Mouse (Mus musculus) stomach, postnatal 0 days (tissue): ENCODE measurements around the gene Tcirg1. TPM values are rescaled to one million over a fixed set of nuclear protein-coding genes. Genes with fewer than 3 reads are reported as not detected.

Source experiments
- ATAC-seq: fragments of 200-750 bp; cut with Nextera tagmentation; 2 replicates; pipeline ENCODE4 v1.8.0; 2017; ENCODE audit not compliant: low FRiP score, low TSS enrichment
- DNase-seq: peaks from one replicate; pipeline ENCODE4 v3.0.0-alpha.2; 2016; ENCODE audit warnings: low spot score
- H3K27ac ChIP-seq: fragments of 300-500 bp; sonication (generic); replicated peaks from 2 replicates; pipeline ENCODE4 v1.5.1; 2014; ENCODE audit warnings: mild to moderate bottlenecking, control low read depth
- H3K27me3 ChIP-seq: fragments of 300-500 bp; sonication (generic); 2 replicates; pipeline ENCODE4 v1.6.1; 2014; ENCODE audit warnings: low read length; ENCODE audit not compliant: control insufficient read depth, insufficient read depth
- H3K36me3 ChIP-seq: fragments of 300-500 bp; sonication (generic); 2 replicates; pipeline ENCODE4 v1.6.1; 2014; ENCODE audit warnings: low read length, mixed read lengths; ENCODE audit not compliant: control insufficient read depth, insufficient read depth
- H3K4me1 ChIP-seq: fragments of 300-500 bp; sonication (generic); replicated peaks from 2 replicates; pipeline ENCODE4 v1.6.1; 2014; ENCODE audit warnings: antibody characterized with exemption; ENCODE audit not compliant: control insufficient read depth, insufficient read depth
- H3K4me2 ChIP-seq: fragments of 300-500 bp; sonication (generic); replicated peaks from 2 replicates; pipeline ENCODE4 v1.6.1; 2014; ENCODE audit warnings: low read depth, mild to moderate bottlenecking, control low read depth, moderate library complexity
- H3K4me3 ChIP-seq: fragments of 300-500 bp; sonication (generic); 2 replicates; pipeline ENCODE4 v1.5.1; 2014; ENCODE audit warnings: low read depth, low read length, control low read depth
- H3K9ac ChIP-seq: fragments of 300-500 bp; sonication (generic); 2 replicates; pipeline ENCODE4 v1.6.1; 2014; ENCODE audit warnings: mild to moderate bottlenecking, low read length, control low read depth, mixed read lengths
- H3K9me3 ChIP-seq: fragments of 300-500 bp; sonication (generic); 2 replicates; pipeline ENCODE4 v1.6.1; 2016; ENCODE audit warnings: low read length; ENCODE audit not compliant: control insufficient read depth
- CTCF ChIP-seq: IDR thresholded peaks from 2 replicates; pipeline ENCODE4 v1.5.1; 2016; ENCODE audit warnings: antibody characterized with exemption, low read depth, mild to moderate bottlenecking, moderate library complexity
- EP300 ChIP-seq: optimal IDR thresholded peaks from 2 replicates; pipeline ENCODE3; 2016; ENCODE audit warnings: antibody characterized with exemption
- WGBS: fragments of 180-500 bp; shearing (Covaris S2); extraction: QIAGEN DNeasy Blood & Tissue Kit; methylation state at CpG from one replicate; pipeline ENCODE4 v1.1.7; 2014; 5-methylcytosine and 5-hydroxymethylcytosine counted together
- polyA plus RNA-seq: library from polyadenylated mRNA; unstranded; fragments of >200 nt; fragmentation: Nextera tagmentation; extraction: Ambion mirVana; gene quantifications from 2 replicates; pipeline ENCODE4 v1.2.1, GENCODE M21; 2015

Gene Tcirg1
- polyA plus RNA-seq, 1 experiment from 2014 or later, result 17.4 TPM

GRCm38 (mm10) chr19:3935896-3936850 is 29.2 kb upstream of the Tcirg1 start:
- Histone ChIP-seq H3K36me3 (no peaks in the 10 kb centered on the region), H3K9ac (peak overlapping the region; percentile 68), H3K27me3 (no peaks in the 10 kb centered on the region), H3K9me3 (no peaks in the 10 kb centered on the region), H3K4me1 (no peaks in the 10 kb centered on the region), H3K4me2 (peak overlapping the region; percentile 84), H3K4me3 (peak overlapping the region; percentile 57), H3K27ac (peak overlapping the region; percentile 53; the same call in 1 of the 2 replicates)
- TF ChIP-seq CTCF (no peak), EP300 (no peak)
- ATAC-seq (peak; percentile 71), DNase-seq (peak; percentile 67)
- WGBS, result 13% methylated on average over 22 of the region's 22 CpGs

- peak within 1 kb of the TSS; percentile 84 for H3K4me2 ChIP-seq
- H3K4me1 ChIP-seq, result no peaks in the 10 kb centered on the region; the same call in 1 of the 2 replicates
- peak within 1 kb of the TSS; percentile 68 for H3K9ac ChIP-seq
- peak within 1 kb of the TSS; percentile 53; the same call in 1 of the 2 replicates for H3K27ac ChIP-seq
- H3K36me3 ChIP-seq, result no peaks in the 10 kb centered on the region
- no peaks in the 10 kb centered on the region for H3K9me3 ChIP-seq
- DNase-seq, result peak; percentile 73
- no peaks in the 10 kb centered on the region for H3K27me3 ChIP-seq
- WGBS, result 8% methylated on average over 42 of the region's 42 CpGs
- H3K4me3 ChIP-seq, result peak within 1 kb of the TSS; percentile 57
- no peak for TF ChIP-seq EP300
- TF ChIP-seq CTCF, result no peak
- ATAC-seq, result peak; percentile 89
Measured at GRCm38 (mm10) chr19:3935032-3935895, 28.3 kb upstream of the Tcirg1 start, which contains the start of gene Unc93b1. TSS of gene Unc93b1 (plus strand) at chr19:3935186.

GRCm38 (mm10) chr19:3931716-3932115 is 24.8 kb upstream of the Tcirg1 start:
- peaks cover 6% of the 10 kb centered on the region for H3K4me1 ChIP-seq
- H3K27ac ChIP-seq, result no peak overlapping the region
- ATAC-seq (no peak), DNase-seq (no peak)
- no peaks in the 10 kb centered on the region for H3K27me3 ChIP-seq
- TF ChIP-seq CTCF (no peak), EP300 (no peak)
- H3K36me3 ChIP-seq, result no peaks in the 10 kb centered on the region
- no peak overlapping the region for H3K4me3 ChIP-seq
- no peak overlapping the region for H3K9ac ChIP-seq
- WGBS, result 89% methylated on average over 9 of the region's 9 CpGs
- no peaks in the 10 kb centered on the region for H3K9me3 ChIP-seq
- H3K4me2 ChIP-seq, result no peak overlapping the region

- Histone ChIP-seq H3K27ac (peak overlapping the region; percentile 78), H3K4me1 (peaks cover 6% of the 10 kb centered on the region), H3K27me3 (no peaks in the 10 kb centered on the region), H3K9ac (no peak overlapping the region), H3K4me3 (no peak overlapping the region), H3K9me3 (no peaks in the 10 kb centered on the region), H3K36me3 (no peaks in the 10 kb centered on the region), H3K4me2 (no peak overlapping the region)
- DNase-seq, result no peak
- TF ChIP-seq EP300 (no peak), CTCF (no peak)
- ATAC-seq, result no peak
- 72% methylated on average over 21 of the region's 21 CpGs for WGBS
Measured at GRCm38 (mm10) chr19:3930262-3931057, 23.5 kb upstream of the Tcirg1 start.
